Mouse (Mus musculus) forebrain, embryonic 14.5 days (tissue): Measurements from ENCODE around the gene Hist1h2ap. TPM values are rescaled to one million over a fixed set of nuclear protein-coding genes. Genes with fewer than 3 reads are reported as not detected.
"Not testable (repeated sequence)": the region's sequence is repeated elsewhere in the genome, so short reads cannot be mapped to it uniquely, and the experiment has no call there.

Experiments
- ATAC-seq: fragments of 200-750 bp; cut with Nextera tagmentation; 2 replicates; pipeline ENCODE4 v1.8.0; 2017; ENCODE audit warnings: mild to moderate bottlenecking, moderate library complexity
- DNase-seq: peaks from one replicate; pipeline ENCODE4 v3.0.0-alpha.2; 2015; ENCODE audit warnings: low spot score
- H3K27ac ChIP-seq: fragments of 300-500 bp; sonication (generic); 2 replicates; pipeline ENCODE4 v1.5.1; 2014; ENCODE audit warnings: low read depth, mild to moderate bottlenecking, control low read depth, low read length, moderate library complexity
- H3K27me3 ChIP-seq: fragments of 300-500 bp; sonication (generic); replicated peaks from 2 replicates; pipeline ENCODE4 v1.6.1; 2014; ENCODE audit warnings: low read length, control low read depth, mixed read lengths; ENCODE audit not compliant: control insufficient read depth, insufficient read depth
- H3K36me3 ChIP-seq: fragments of 300-500 bp; sonication (generic); 2 replicates; pipeline ENCODE4 v1.6.1; 2014; ENCODE audit warnings: low read length, control low read depth; ENCODE audit not compliant: control insufficient read depth, insufficient read depth
- H3K4me1 ChIP-seq: fragments of 300-500 bp; sonication (generic); 2 replicates; pipeline ENCODE4 v1.6.1; 2014; ENCODE audit warnings: antibody characterized with exemption, low read length, control low read depth; ENCODE audit not compliant: control insufficient read depth, insufficient read depth
- H3K4me2 ChIP-seq: fragments of 300-500 bp; sonication (generic); 2 replicates; pipeline ENCODE4 v1.6.1; 2014; ENCODE audit warnings: mild to moderate bottlenecking, control low read depth, low read length
- H3K4me3 ChIP-seq: fragments of 300-500 bp; sonication (generic); 2 replicates; pipeline ENCODE4 v1.5.1; 2014; ENCODE audit warnings: low read depth, low read length, control low read depth
- H3K9ac ChIP-seq: fragments of 300-500 bp; sonication (generic); 2 replicates; pipeline ENCODE4 v1.6.1; 2014; ENCODE audit warnings: mild to moderate bottlenecking, low read length, control low read depth, moderate library complexity
- H3K9me3 ChIP-seq: fragments of 300-500 bp; sonication (generic); replicated peaks from 2 replicates; pipeline ENCODE4 v1.6.1; 2016; ENCODE audit warnings: low read length, control low read depth, mixed read lengths; ENCODE audit not compliant: control insufficient read depth
- WGBS: fragments of 180-500 bp; shearing (Covaris S2); extraction: QIAGEN DNeasy Blood & Tissue Kit; methylation state at CpG from one replicate; pipeline ENCODE4 v1.1.7; 2014; 5-methylcytosine and 5-hydroxymethylcytosine counted together
- polyA plus RNA-seq: library from polyadenylated mRNA; unstranded; fragments of >200 nt; fragmentation: Nextera tagmentation; extraction: Ambion mirVana; gene quantifications from 2 replicates; pipeline ENCODE4 v1.2.1, GENCODE M21; 2014

The Hist1h2ap gene
- polyA plus RNA-seq, 1 experiment from 2014 or later: 3,186 TPM

- H3K4me2 ChIP-seq, DNase-seq, H3K9me3 ChIP-seq, H3K4me3 ChIP-seq, H3K27me3 ChIP-seq, H3K36me3 ChIP-seq, H3K9ac ChIP-seq, H3K4me1 ChIP-seq, H3K27ac ChIP-seq, ATAC-seq: not testable (repeated sequence)
- WGBS: 52% methylated on average over 6 of the region's 16 CpGs
Observed at GRCm38 (mm10) chr13:21820082-21820890, 13.0 kb downstream of the Hist1h2ap start.

- WGBS: 0% methylated on average over 10 of the region's 14 CpGs
- H3K4me3 ChIP-seq: 0 out of 2 replicates have a peak overlapping the region, but pooled peaks have one; percentile 19
- ATAC-seq: peak; percentile 40
- H3K36me3 ChIP-seq, H3K9ac ChIP-seq, H3K27me3 ChIP-seq, H3K4me1 ChIP-seq, H3K9me3 ChIP-seq, H3K27ac ChIP-seq, DNase-seq: not testable (repeated sequence)
- H3K4me2 ChIP-seq: peak overlapping the region; percentile 40
Observed at GRCm38 (mm10) chr13:21812092-21812491, 21.2 kb downstream of the Hist1h2ap start.

GRCm38 (mm10) chr13:21811539-21811938, 21.8 kb downstream of the Hist1h2ap start, which contains the start of gene Hist1h4m:
Hist1h4m (plus strand) TSS chr13:21811746.
- H3K27me3 ChIP-seq, H3K9me3 ChIP-seq, H3K27ac ChIP-seq, DNase-seq, H3K36me3 ChIP-seq, H3K4me1 ChIP-seq, H3K9ac ChIP-seq: not testable (repeated sequence)
- Histone ChIP-seq H3K4me3 (0 out of 2 replicates have a peak within 1 kb of the TSS, but pooled peaks have one; percentile 19), H3K4me2 (peak within 1 kb of the TSS; percentile 40)
- WGBS: no CpG with 5 or more reads among the region's 24 CpGs
- peak; percentile 63 for ATAC-seq

GRCm38 (mm10) chr13:21811074-21811473, 22.2 kb downstream of the Hist1h2ap start:
- WGBS: no CpG with 5 or more reads among the region's 8 CpGs
- peak; percentile 22 for ATAC-seq
- not testable (repeated sequence) for H3K27me3 ChIP-seq

GRCm38 (mm10) chr13:21810073-21810472, 23.2 kb downstream of the Hist1h2ap start, which contains the start of the genes Hist1h2bq and Hist1h2ao:
Hist1h2bq (minus strand) TSS chr13:21810197.
Hist1h2ao (plus strand) TSS chr13:21810465.
- H3K4me2 ChIP-seq, DNase-seq, H3K27me3 ChIP-seq, H3K9ac ChIP-seq, H3K4me3 ChIP-seq, H3K9me3 ChIP-seq, H3K27ac ChIP-seq, H3K36me3 ChIP-seq, H3K4me1 ChIP-seq: not testable (repeated sequence)
- WGBS: no CpG with 5 or more reads among the region's 23 CpGs
- ATAC-seq: peak; percentile 97

More at GRCm38 (mm10) chr13:21811074-21811473, 22.2 kb downstream of the Hist1h2ap start:
- H3K9ac ChIP-seq, H3K9me3 ChIP-seq, H3K27ac ChIP-seq, H3K4me3 ChIP-seq, H3K36me3 ChIP-seq, H3K4me2 ChIP-seq, DNase-seq, H3K4me1 ChIP-seq: not testable (repeated sequence)

- no CpG with 5 or more reads among the region's 4 CpGs for WGBS
- ATAC-seq: peak; percentile 70
- DNase-seq: not testable (repeated sequence)
Observed at GRCm38 (mm10) chr13:21803058-21803457, 30.2 kb downstream of the Hist1h2ap start.

GRCm38 (mm10) chr13:21797163-21797562, 36.1 kb downstream of the Hist1h2ap start:
- not testable (repeated sequence) for H3K4me2 ChIP-seq

More at GRCm38 (mm10) chr13:21803058-21803457, 30.2 kb downstream of the Hist1h2ap start:
- not testable (repeated sequence) for H3K4me3 ChIP-seq, H3K27ac ChIP-seq, H3K9ac ChIP-seq, H3K4me2 ChIP-seq, H3K4me1 ChIP-seq, H3K27me3 ChIP-seq, H3K36me3 ChIP-seq, H3K9me3 ChIP-seq

GRCm38 (mm10) chr13:21795584-21795983, 37.7 kb downstream of the Hist1h2ap start:
- ATAC-seq: no peak
- no peak overlapping the region for H3K4me3 ChIP-seq
- peaks cover 4% of the 10 kb centered on the region; the same call in 1 of the 2 replicates for H3K4me1 ChIP-seq
- no peaks in the 10 kb centered on the region for H3K36me3 ChIP-seq
- H3K27ac ChIP-seq: no peak overlapping the region
- WGBS: 88% methylated on average over 7 of the region's 7 CpGs
- H3K27me3 ChIP-seq: no peaks in the 10 kb centered on the region
- H3K4me2 ChIP-seq: no peak overlapping the region
- no peaks in the 10 kb centered on the region for H3K9me3 ChIP-seq
- DNase-seq: no peak
- H3K9ac ChIP-seq: no peak overlapping the region

More at GRCm38 (mm10) chr13:21797163-21797562, 36.1 kb downstream of the Hist1h2ap start:
- not testable (repeated sequence) for H3K4me3 ChIP-seq, H3K27me3 ChIP-seq, H3K4me1 ChIP-seq, H3K9me3 ChIP-seq, H3K36me3 ChIP-seq, ATAC-seq, H3K9ac ChIP-seq, DNase-seq, H3K27ac ChIP-seq
